Mouse (Mus musculus) heart, embryonic 14.5 days (tissue): ENCODE results near the gene Shc2. TPM values are rescaled to one million over a fixed set of nuclear protein-coding genes. Genes with fewer than 3 reads are reported as not detected.

ENCODE experiments used
- ATAC-seq: fragments of 200-750 bp; cut with Nextera tagmentation; 2 replicates; pipeline ENCODE4 v1.8.0; 2017; ENCODE audit warnings: low read depth, moderate TSS enrichment; ENCODE audit not compliant: insufficient number of reproducible peaks, insufficient read depth, low FRiP score
- H3K27ac ChIP-seq, 2 experiments: fragments of 200-500 bp in 1 of 2; fragments of 300-500 bp in 1 of 2; sonication (generic) in 1 of 2; replicated peaks in 1 of 2; 2 replicates each; pipeline ENCODE4 v1.5.1; 2012 to 2014; ENCODE audit warnings: low read depth in 2 of 2, low read length in 2 of 2, control low read depth in 1 of 2, mild to moderate bottlenecking in 1 of 2, mixed read lengths in 1 of 2; ENCODE audit not compliant: control insufficient read depth in 1 of 2, insufficient read depth in 1 of 2
- H3K27me3 ChIP-seq: fragments of 300-500 bp; sonication (generic); 2 replicates; pipeline ENCODE4 v1.6.1; 2014; ENCODE audit warnings: mild to moderate bottlenecking, low read length, control low read depth; ENCODE audit not compliant: control insufficient read depth, insufficient read depth
- H3K36me3 ChIP-seq: fragments of 300-500 bp; sonication (generic); 2 replicates; pipeline ENCODE4 v1.6.1; 2014; ENCODE audit warnings: mild to moderate bottlenecking, control low read depth, low read length, mixed read lengths; ENCODE audit not compliant: control insufficient read depth, insufficient read depth
- H3K4me1 ChIP-seq, 2 experiments: fragments of 200-500 bp in 1 of 2; fragments of 300-500 bp in 1 of 2; sonication (generic) in 1 of 2; 2 replicates each; pipeline ENCODE4 v1.6.1; 2012 to 2014; ENCODE audit warnings: low read length in 2 of 2, control low read depth in 1 of 2, mixed read lengths in 1 of 2; ENCODE audit not compliant: control insufficient read depth in 2 of 2, insufficient read depth in 2 of 2
- H3K4me2 ChIP-seq: fragments of 300-500 bp; sonication (generic); 2 replicates; pipeline ENCODE4 v1.6.1; 2014; ENCODE audit warnings: mild to moderate bottlenecking, low read length
- H3K4me3 ChIP-seq, 2 experiments: fragments of 200-500 bp in 1 of 2; fragments of 300-500 bp in 1 of 2; sonication (generic) in 1 of 2; 2 replicates each; pipeline ENCODE4 v1.5.1; 2012 to 2014; ENCODE audit warnings: low read length in 2 of 2, mild to moderate bottlenecking in 2 of 2, control low read depth in 1 of 2, low read depth in 1 of 2, moderate library complexity in 1 of 2; ENCODE audit not compliant: control insufficient read depth in 1 of 2, insufficient read depth in 1 of 2
- H3K9ac ChIP-seq: fragments of 300-500 bp; sonication (generic); 2 replicates; pipeline ENCODE4 v1.6.1; 2014; ENCODE audit warnings: mild to moderate bottlenecking, low read length
- H3K9me3 ChIP-seq: fragments of 300-500 bp; sonication (generic); 2 replicates; pipeline ENCODE4 v1.6.1; 2016; ENCODE audit warnings: low read length, control low read depth; ENCODE audit not compliant: control insufficient read depth
- WGBS: fragments of 180-500 bp; shearing (Covaris S2); extraction: QIAGEN DNeasy Blood & Tissue Kit; methylation state at CpG from one replicate; pipeline ENCODE4 v1.1.7; 2014; 5-methylcytosine and 5-hydroxymethylcytosine counted together
- polyA plus RNA-seq: library from polyadenylated mRNA; unstranded; fragments of >200 nt; fragmentation: Nextera tagmentation; extraction: Ambion mirVana; gene quantifications from 2 replicates; pipeline ENCODE4 v1.2.1, GENCODE M21; 2014

Shc2 gene
- polyA plus RNA-seq, 1 experiment from 2014 or later: 1.6 TPM

DNA sequence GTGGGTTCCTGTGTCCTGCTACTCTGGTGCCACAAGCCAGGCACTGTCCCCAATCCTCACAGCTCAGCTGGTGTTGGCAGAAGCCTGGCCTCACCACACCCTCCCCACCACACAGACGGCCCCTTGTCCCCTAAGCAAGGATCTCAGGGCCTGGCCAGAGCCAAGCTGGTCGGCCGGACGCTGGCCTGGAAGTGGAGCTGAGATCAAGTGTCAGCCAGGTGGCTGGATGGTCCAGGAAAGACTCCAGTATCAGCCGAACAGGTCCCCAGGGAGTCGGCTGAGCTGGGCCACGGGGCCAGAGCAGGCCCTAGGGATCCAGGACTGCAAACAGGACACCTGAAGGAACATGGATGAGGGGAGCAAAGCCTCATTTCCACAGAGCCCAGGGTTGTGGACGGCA, 8.0 kb upstream of the Shc2 start, which contains the start of gene Odf3l2:
TSS of gene Odf3l2 (minus strand) at position 28 of the 400 bp plus-strand sequence.
- Histone ChIP-seq H3K9ac (no peak within 1 kb of the TSS), H3K4me1 (no peaks in the 10 kb centered on the region), H3K4me2 (no peak within 1 kb of the TSS), H3K27ac (no peak within 1 kb of the TSS), H3K4me3 (no peak within 1 kb of the TSS), H3K36me3 (no peaks in the 10 kb centered on the region), H3K9me3 (no peaks in the 10 kb centered on the region), H3K27me3 (no peaks in the 10 kb centered on the region)
- 66% methylated on average over 8 of the region's 8 CpGs for WGBS
- ATAC-seq: no peak

DNA sequence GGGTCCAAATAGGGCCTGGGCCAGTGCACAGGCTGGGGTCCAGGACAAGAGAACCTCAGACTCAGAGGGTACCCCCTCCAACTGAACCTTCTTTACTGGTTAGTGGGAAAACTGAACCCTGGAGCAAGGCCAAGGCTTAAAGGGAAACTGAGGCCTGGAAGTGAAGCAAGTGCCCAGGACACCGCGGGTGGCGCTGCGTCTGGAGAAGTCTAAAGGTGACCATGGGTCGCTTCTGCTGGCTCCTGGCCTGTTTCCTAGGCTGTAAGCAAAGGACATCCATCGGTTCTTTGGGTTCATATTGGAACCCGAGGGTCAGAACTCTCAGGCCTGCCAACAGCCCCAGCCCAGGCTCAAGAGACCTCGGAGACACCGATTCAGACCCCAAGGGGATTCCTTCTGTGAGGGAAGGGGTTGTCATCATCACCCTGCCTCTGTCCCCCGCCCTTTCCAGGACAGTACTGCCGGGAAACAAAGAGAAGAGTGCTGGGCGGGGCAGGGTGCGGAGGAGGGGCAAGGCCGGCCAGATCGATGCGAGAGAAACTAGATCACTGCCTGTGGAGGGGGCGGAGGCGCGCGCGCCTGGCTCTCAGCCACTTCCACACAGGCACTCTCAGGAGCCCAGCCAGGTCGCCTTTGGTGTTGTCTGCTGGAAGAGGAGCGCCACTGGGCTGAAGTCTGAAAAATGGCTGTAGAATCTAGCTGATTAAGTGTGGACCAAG, 927 bp upstream of the Shc2 start:
- ATAC-seq: no peak
- 6% methylated on average over 23 of the region's 23 CpGs for WGBS
- Histone ChIP-seq H3K27ac (no peak overlapping the region), H3K9ac (no peak overlapping the region), H3K4me2 (peak overlapping the region; percentile 85), H3K27me3 (peaks cover 44% of the 10 kb centered on the region), H3K36me3 (no peaks in the 10 kb centered on the region), H3K4me1 (peaks cover 0 to 10% of the 10 kb centered on the region in 2 experiments; a peak in 1 of 4 replicates), H3K4me3 (peak overlapping the region in 1 of 2 experiments; percentile 18; a peak in 2 of 4 replicates), H3K9me3 (0 out of 2 replicates have a peak, but pooled peaks cover 3% of the 10 kb centered on the region)

DNA sequence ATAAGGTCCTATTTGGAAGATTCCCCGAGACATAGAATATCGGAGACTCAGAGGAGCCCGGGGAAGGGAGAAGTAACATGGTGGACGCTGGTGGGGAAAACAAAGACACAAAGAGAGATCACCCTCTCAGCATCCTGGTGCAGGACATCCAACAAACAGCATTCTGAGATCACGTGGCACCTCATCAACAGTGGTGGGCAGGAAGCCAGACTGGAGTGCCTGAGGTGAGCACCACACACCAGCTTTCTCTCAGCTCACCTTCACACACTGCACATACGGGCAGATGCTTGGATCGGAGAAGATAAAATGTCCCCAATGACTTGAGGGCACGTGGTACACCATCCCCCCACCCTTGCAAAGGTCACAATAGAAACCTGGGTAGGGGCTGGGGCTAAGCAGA, 1.4 kb downstream of the Shc2 start:
- WGBS: 79% methylated on average over 8 of the region's 8 CpGs
- Histone ChIP-seq H3K9ac (no peak overlapping the region), H3K9me3 (0 out of 2 replicates have a peak, but pooled peaks cover 3% of the 10 kb centered on the region), H3K36me3 (no peaks in the 10 kb centered on the region), H3K4me2 (no peak overlapping the region), H3K27me3 (peaks cover 44% of the 10 kb centered on the region), H3K4me1 (peaks cover 0 to 10% of the 10 kb centered on the region in 2 experiments; a peak in 1 of 4 replicates), H3K27ac (no peak overlapping the region), H3K4me3 (no peak overlapping the region)
- no peak for ATAC-seq

DNA sequence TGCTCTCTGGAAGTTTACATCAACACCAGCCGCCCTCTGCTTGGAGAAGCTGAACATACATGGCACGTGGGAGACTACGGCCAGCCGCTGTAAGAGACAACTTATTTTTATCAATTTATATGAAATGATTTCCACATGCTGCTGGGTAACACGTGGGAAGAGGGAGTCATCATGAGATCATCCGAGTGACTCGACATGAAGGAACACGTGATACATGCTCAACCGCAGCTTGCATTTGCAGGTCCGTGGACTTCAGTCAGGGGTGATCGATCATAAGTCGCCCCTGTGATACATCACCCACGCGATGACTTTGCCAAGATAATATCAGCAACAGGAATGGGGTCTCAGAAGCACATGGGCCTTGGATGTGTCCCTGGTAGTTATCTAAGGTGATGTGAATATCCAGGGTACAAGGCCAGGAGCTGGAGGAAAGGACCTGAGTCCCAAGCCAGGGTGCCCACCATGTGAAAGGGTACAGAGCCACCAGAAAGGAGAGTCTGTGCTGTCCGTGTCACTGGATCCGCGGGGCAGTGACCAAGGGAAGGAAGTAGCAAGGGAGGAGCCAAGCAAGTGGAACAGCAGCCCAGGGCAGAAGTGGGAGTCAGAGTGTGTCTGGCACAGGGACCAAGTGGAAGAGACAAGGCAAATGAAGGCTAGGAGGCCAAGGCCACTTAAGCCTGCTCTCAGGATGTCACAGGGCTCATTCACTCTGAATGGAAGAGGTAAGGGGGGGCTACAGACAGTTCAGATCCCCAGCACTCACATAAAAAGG, 4.5 kb downstream of the Shc2 start:
- Histone ChIP-seq H3K9me3 (0 out of 2 replicates have a peak, but pooled peaks cover 3% of the 10 kb centered on the region), H3K4me1 (no peaks in the 10 kb centered on the region; a peak in 1 of 4 replicates), H3K9ac (no peak overlapping the region), H3K27ac (no peak overlapping the region), H3K4me3 (no peak overlapping the region), H3K4me2 (no peak overlapping the region), H3K27me3 (peaks cover 22% of the 10 kb centered on the region), H3K36me3 (no peaks in the 10 kb centered on the region)
- ATAC-seq: no peak
- 71% methylated on average over 17 of the region's 17 CpGs for WGBS

DNA sequence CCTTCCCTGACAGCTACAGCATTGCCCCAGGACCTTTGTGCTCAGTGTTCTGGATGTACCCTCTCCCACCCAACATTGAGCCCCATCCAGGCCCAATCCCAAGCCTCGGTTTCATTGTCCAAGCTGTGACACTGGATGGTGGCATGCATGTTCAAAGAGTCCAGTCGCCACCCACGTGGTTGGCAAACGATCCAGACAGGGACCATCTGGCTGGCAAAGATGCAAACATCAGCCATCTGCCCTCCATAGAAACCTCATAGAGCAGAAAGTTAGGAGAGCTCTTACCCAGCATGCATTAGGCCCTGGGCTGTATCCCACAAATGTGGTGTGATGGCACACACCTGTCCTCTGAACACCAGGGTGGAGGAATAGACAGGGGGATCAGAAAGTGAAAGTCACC, 6.3 kb downstream of the Shc2 start:
- Histone ChIP-seq H3K9me3 (0 out of 2 replicates have a peak, but pooled peaks cover 3% of the 10 kb centered on the region), H3K27ac (no peak overlapping the region), H3K27me3 (peaks cover 4% of the 10 kb centered on the region), H3K4me1 (no peaks in the 10 kb centered on the region), H3K4me2 (no peak overlapping the region), H3K36me3 (no peaks in the 10 kb centered on the region), H3K9ac (no peak overlapping the region), H3K4me3 (no peak overlapping the region)
- WGBS: 81% methylated on average over 4 of the region's 4 CpGs
- no peak for ATAC-seq

DNA sequence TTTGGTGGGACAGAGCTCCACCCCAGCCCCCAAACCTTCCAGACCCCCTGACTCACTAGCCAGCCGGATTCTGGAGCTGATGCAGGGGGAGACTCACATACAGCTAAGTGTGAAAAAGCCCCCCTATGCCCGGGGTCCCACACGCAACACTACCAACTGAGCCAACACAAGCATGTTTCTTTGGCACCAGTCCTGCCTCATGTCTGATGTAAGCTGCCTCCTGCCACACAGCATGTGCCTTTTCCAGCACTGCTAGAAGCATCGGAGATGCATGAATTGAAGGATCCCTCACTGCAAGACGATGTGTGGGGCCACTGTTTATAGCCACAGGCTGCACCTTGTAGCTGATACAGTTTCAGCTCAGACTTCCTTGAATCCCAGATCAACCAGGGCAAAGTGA, 9.3 kb downstream of the Shc2 start:
- no peaks in the 10 kb centered on the region for H3K4me1 ChIP-seq
- no peak overlapping the region for H3K4me3 ChIP-seq
- no peak for ATAC-seq
- H3K9me3 ChIP-seq: no peaks in the 10 kb centered on the region
- no peak overlapping the region for H3K27ac ChIP-seq
- 83% methylated on average over 5 of the region's 5 CpGs for WGBS
- no peaks in the 10 kb centered on the region for H3K27me3 ChIP-seq
- H3K9ac ChIP-seq: no peak overlapping the region
- H3K4me2 ChIP-seq: no peak overlapping the region
- H3K36me3 ChIP-seq: no peaks in the 10 kb centered on the region

DNA sequence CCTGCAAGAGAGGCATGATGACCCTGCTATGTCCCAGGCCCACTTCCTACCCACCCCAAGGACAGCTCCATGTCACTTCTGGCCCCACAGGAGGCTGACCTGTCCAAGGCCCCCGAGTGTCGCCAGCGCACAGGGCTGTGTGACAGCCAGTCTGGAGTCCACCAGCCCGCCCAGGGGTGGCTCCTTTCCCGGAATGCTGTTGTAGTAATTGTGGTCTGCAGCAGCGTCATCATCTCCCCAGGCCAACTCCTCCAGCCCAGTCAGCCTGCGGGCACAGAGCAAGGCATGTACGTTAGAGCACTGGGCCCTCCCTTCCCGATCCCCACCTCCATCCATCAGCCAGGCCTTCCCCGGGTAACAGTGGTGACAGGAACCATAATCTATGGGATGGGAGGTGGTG, 11.6 kb downstream of the Shc2 start:
- no peak for ATAC-seq
- Histone ChIP-seq H3K4me2 (no peak overlapping the region), H3K27ac (no peak overlapping the region), H3K9me3 (no peaks in the 10 kb centered on the region), H3K27me3 (no peaks in the 10 kb centered on the region), H3K9ac (no peak overlapping the region), H3K4me3 (no peak overlapping the region), H3K36me3 (no peaks in the 10 kb centered on the region), H3K4me1 (no peaks in the 10 kb centered on the region)
- 75% methylated on average over 10 of the region's 10 CpGs for WGBS
